In genomic region chr2:64098618-64099320, GRCm38 (mm10) we compare ENCODE assay signal across 9 mouse cellular contexts. TPM values are rescaled to one million over a fixed set of nuclear protein-coding genes. Genes with fewer than 3 reads are reported as not detected.
DNase-seq lines count a peak whose midpoint lies in the region; ATAC-seq and TF ChIP-seq lines count a peak whose summit lies in the region.
"Had no signal": no experiment of that assay in that cellular context is flagged by ENCODE, and none has a peak within 500 bp of the region (broad histone marks: within the 10 kb centered on the region; RNA-seq: fewer than 3 reads in every experiment).

No protein-coding gene starts in this region.

- peak overlapping the region; percentile 92 for H3K4me2 ChIP-seq in forebrain, embryonic 16.5 days (ENCODE audit: low read length)
- peak overlapping the region; percentile 90 for H3K4me2 ChIP-seq in intestine, embryonic 16.5 days (ENCODE audit: low read depth, low read length)
- H3K4me2 ChIP-seq in lung, embryonic 16.5 days (ENCODE audit: low read depth, low read length): peak overlapping the region; percentile 87

- H3K27ac ChIP-seq in forebrain, embryonic 16.5 days (ENCODE audit: low read length): peak overlapping the region; percentile 84
- peak overlapping the region; percentile 93 for H3K27ac ChIP-seq in intestine, embryonic 16.5 days (ENCODE audit: low read length)
- H3K27ac ChIP-seq in lung, embryonic 16.5 days (ENCODE audit: low read length): peak overlapping the region; percentile 97
- H3K27ac ChIP-seq in small intestine, adult 2 months (ENCODE audit: insufficient read depth, low read depth, low read length): no peak overlapping the region

- H3K4me1 ChIP-seq in forebrain, embryonic 16.5 days (replicated peaks; ENCODE audit: control insufficient read depth, insufficient read depth, low read length): peaks cover 14% of the 10 kb centered on the region
- peaks cover 5% of the 10 kb centered on the region; the same call in 1 of the 2 replicates for H3K4me1 ChIP-seq in intestine, embryonic 16.5 days (ENCODE audit: control insufficient read depth, insufficient read depth, low read length)
- H3K4me1 ChIP-seq in lung, embryonic 16.5 days (replicated peaks; ENCODE audit: control insufficient read depth, insufficient read depth, low read length): peaks cover 3% of the 10 kb centered on the region; the same call in 1 of the 2 replicates
- H3K4me1 ChIP-seq in small intestine, adult 2 months (ENCODE audit: control insufficient read depth, insufficient read depth, insufficient read length, low read length): no peaks in the 10 kb centered on the region

- H3K9me3 ChIP-seq in forebrain, embryonic 16.5 days (ENCODE audit: control insufficient read depth, low read length): no peaks in the 10 kb centered on the region
- H3K9me3 ChIP-seq in intestine, embryonic 16.5 days (ENCODE audit: control insufficient read depth, low read length): no peaks in the 10 kb centered on the region
- no peaks in the 10 kb centered on the region for H3K9me3 ChIP-seq in lung, embryonic 16.5 days (ENCODE audit: control insufficient read depth, low read length)

- H3K9ac ChIP-seq in forebrain, embryonic 16.5 days (replicated peaks; ENCODE audit: low read depth, low read length): peak overlapping the region; percentile 83
- peak overlapping the region; percentile 86 for H3K9ac ChIP-seq in intestine, embryonic 16.5 days (ENCODE audit: low read depth, low read length)
- H3K9ac ChIP-seq in lung, embryonic 16.5 days (ENCODE audit: low read length): peak overlapping the region; percentile 89

- H3K4me3 ChIP-seq in forebrain, embryonic 16.5 days (replicated peaks; ENCODE audit: low read length): peak overlapping the region; percentile 78
- H3K4me3 ChIP-seq in intestine, embryonic 16.5 days (ENCODE audit: low read length): peak overlapping the region; percentile 70
- H3K4me3 ChIP-seq in lung, embryonic 16.5 days (ENCODE audit: low read length): peak overlapping the region; percentile 78
- H3K4me3 ChIP-seq in small intestine, adult 2 months (ENCODE audit: low read depth, low read length): peak overlapping the region; percentile 67

- 0 out of 2 replicates have a peak, but pooled peaks cover 3% of the 10 kb centered on the region for H3K27me3 ChIP-seq in forebrain, embryonic 16.5 days (replicated peaks; ENCODE audit: control insufficient read depth, insufficient read depth, low read length)
- no peaks in the 10 kb centered on the region for H3K27me3 ChIP-seq in intestine, embryonic 16.5 days (replicated peaks; ENCODE audit: control insufficient read depth, insufficient read depth, low read length)
- no peaks in the 10 kb centered on the region for H3K27me3 ChIP-seq in lung, embryonic 16.5 days (ENCODE audit: control insufficient read depth, insufficient read depth, low read depth, low read length)
- H3K27me3 ChIP-seq in small intestine, adult 2 months (ENCODE audit: control insufficient read depth, insufficient read depth, low read length): peaks cover 11% of the 10 kb centered on the region

- 3% methylated on average over 21 of the region's 21 CpGs for WGBS in forebrain, embryonic 16.5 days
- 6% methylated on average over 21 of the region's 21 CpGs for WGBS in intestine, embryonic 16.5 days
- WGBS in lung, embryonic 16.5 days: 3% methylated on average over 21 of the region's 21 CpGs
- 8% methylated on average over 21 of the region's 21 CpGs for WGBS in small intestine, adult 2 months

- peak; percentile 89 for DNase-seq in heart, adult 11 months
- no peak for DNase-seq in heart, adult 9 months (ENCODE audit: low spot score in 2 of 2)
- DNase-seq in adrenal gland, postnatal 10 days: peak; percentile 59
- DNase-seq in B cell, adult 2 months: no peak

- no peak for TF ChIP-seq CTCF in small intestine, adult 2 months (IDR thresholded peaks at IDR 0.05; ENCODE audit: extremely low read depth, insufficient read length, insufficient replicate concordance, low read depth, low read length)

- peak; percentile 80 for ATAC-seq in forebrain, embryonic 16.5 days
- ATAC-seq in intestine, embryonic 16.5 days: peak; percentile 75
- peak; percentile 82 for ATAC-seq in lung, embryonic 16.5 days (ENCODE audit: low read depth)

- TF ChIP-seq POLR2A in small intestine, adult 2 months (IDR thresholded peaks at IDR 0.05; ENCODE audit: low read depth, low read length): no peak

- H3K36me3 ChIP-seq in forebrain, embryonic 16.5 days (ENCODE audit: control insufficient read depth, insufficient read depth): no peaks in the 10 kb centered on the region
- H3K36me3 ChIP-seq in intestine, embryonic 16.5 days (ENCODE audit: control insufficient read depth, insufficient read depth, low read length): no peaks in the 10 kb centered on the region
- no peaks in the 10 kb centered on the region for H3K36me3 ChIP-seq in lung, embryonic 16.5 days (ENCODE audit: control insufficient read depth, insufficient read depth, low read length)
- H3K36me3 ChIP-seq in small intestine, adult 2 months (ENCODE audit: control insufficient read depth, insufficient read depth, low read length): no peaks in the 10 kb centered on the region
- H3K36me3 ChIP-seq: G1E had no signal

RNA-seq across cellular contexts. Expression of gene Fign, which starts 0.9 kb away (rescaled TPM):
- total RNA-seq in adrenal gland, postnatal 10 days (2021): 1 to 10 TPM; 3.7 to 5.3 TPM
- polyA plus RNA-seq in forebrain, embryonic 16.5 days (2015; fragmentation: Nextera tagmentation; extraction: Ambion mirVana): 4.0 and 8.3 TPM in 2 replicates
- polyA plus RNA-seq in intestine, embryonic 16.5 days (2015; fragmentation: Nextera tagmentation; extraction: Ambion mirVana): 1.6 and 2.5 TPM in 2 replicates
- polyA plus RNA-seq in lung, embryonic 16.5 days (2015; fragmentation: Nextera tagmentation; extraction: Ambion mirVana): 4.6 and 5.2 TPM in 2 replicates
- 0.22 and 0.28 TPM in 2 replicates for polyA plus RNA-seq in small intestine, adult 2 months (2012; rRNA removed)
- polyA plus RNA-seq: G1E had no signal

Comparison
In these comparisons a context has a peak if more than half of its experiments do, and no peak if none do; other contexts are left out.
1. DNase-seq: peak in heart, adult 11 months (single experiment) and adrenal gland, postnatal 10 days (single experiment); none in heart, adult 9 months (0 of 2) and B cell, adult 2 months (0 of 2).
2. Peak in every context shown above with its lines, with median percentiles within 50 percentile points of each other: ATAC-seq, H3K4me2 ChIP-seq, H3K4me3 ChIP-seq and H3K9ac ChIP-seq.